Mouse (Mus musculus) heart, embryonic 12.5 days (tissue): ENCODE results near the gene Cep44. TPM values are rescaled to one million over a fixed set of nuclear protein-coding genes. Genes with fewer than 3 reads are reported as not detected.

ENCODE experiments used
- microRNA-seq: library from miRNA; unstranded; fragments of <30 nt; microRNA quantifications from one replicate; pipeline ENCODE4, GENCODE M21; 2017
- polyA plus RNA-seq: library from polyadenylated mRNA; unstranded; fragments of >200 nt; fragmentation: Nextera tagmentation; extraction: Ambion mirVana; gene quantifications from 2 replicates; pipeline ENCODE4 v1.2.1, GENCODE M21; 2016

The Cep44 gene
- polyA plus RNA-seq, 1 experiment from 2014 or later: 28.2 TPM

Small RNAs within 50 kb of the gene (microRNA-seq; reads per million reads assigned to microRNA genes)
- gene Gm25992: not detected

Other genes with a start within 250 kb of the Cep44 start
- gene Fbxo8, start within 50 bp of the Cep44 start, polyA plus RNA-seq: 40.7 and 42.0 TPM in 2 replicates